Mouse (Mus musculus) cortical plate, adult 2 months (tissue): ENCODE results near the gene Mpp6.

Experiments used
- CTCF ChIP-seq: fragments of 200-500 bp; IDR thresholded peaks from 2 replicates; pipeline ENCODE4 v1.5.1; 2011; ENCODE audit warnings: mild to moderate bottlenecking, control low read depth, low read length; ENCODE audit not compliant: insufficient read depth; ENCODE audit errors: extremely low read depth
- POLR2A ChIP-seq: fragments of 200-500 bp; IDR thresholded peaks from 2 replicates; pipeline ENCODE4 v1.6.1; 2011; ENCODE audit warnings: mild to moderate bottlenecking, low read length, control low read depth; ENCODE audit not compliant: insufficient read depth; ENCODE audit errors: extremely low read depth

GRCm38 (mm10) chr6:50205093-50205492 is 95.1 kb downstream of the Mpp6 start:
- TF ChIP-seq CTCF (no peak), POLR2A (no peak)
